Mouse (Mus musculus) hindbrain, embryonic 14.5 days (tissue): ENCODE results near the gene Thegl. TPM values are rescaled to one million over a fixed set of nuclear protein-coding genes. Genes with fewer than 3 reads are reported as not detected.
"Not testable (repeated sequence)": the region's sequence is repeated elsewhere in the genome, so short reads cannot be mapped to it uniquely, and the experiment has no call there.

ENCODE experiments used
- ATAC-seq: fragments of 200-750 bp; cut with Nextera tagmentation; 2 replicates; pipeline ENCODE4 v1.8.0; 2017; ENCODE audit warnings: moderate number of reproducible peaks, mild to moderate bottlenecking, moderate TSS enrichment, moderate library complexity; ENCODE audit not compliant: low FRiP score
- DNase-seq: peaks from one replicate; pipeline ENCODE4 v3.0.0-alpha.2; 2015; ENCODE audit warnings: low spot score
- H3K27ac ChIP-seq: fragments of 300-500 bp; sonication (generic); 2 replicates; pipeline ENCODE4 v1.5.1; 2014; ENCODE audit warnings: mild to moderate bottlenecking, moderate library complexity
- H3K27me3 ChIP-seq: fragments of 300-500 bp; sonication (generic); 2 replicates; pipeline ENCODE4 v1.6.1; 2014; ENCODE audit warnings: mild to moderate bottlenecking, low read length, mixed read lengths; ENCODE audit not compliant: control insufficient read depth, insufficient read depth
- H3K36me3 ChIP-seq: fragments of 300-500 bp; sonication (generic); replicated peaks from 2 replicates; pipeline ENCODE4 v1.6.1; 2014; ENCODE audit not compliant: control insufficient read depth, insufficient read depth
- H3K4me1 ChIP-seq: fragments of 300-500 bp; sonication (generic); replicated peaks from 2 replicates; pipeline ENCODE4 v1.6.1; 2014; ENCODE audit warnings: antibody characterized with exemption, low read length, mixed read lengths; ENCODE audit not compliant: control insufficient read depth, insufficient read depth
- H3K4me2 ChIP-seq: fragments of 300-500 bp; sonication (generic); replicated peaks from 2 replicates; pipeline ENCODE4 v1.6.1; 2014; ENCODE audit warnings: mild to moderate bottlenecking, moderate library complexity
- H3K4me3 ChIP-seq: fragments of 300-500 bp; sonication (generic); replicated peaks from 2 replicates; pipeline ENCODE4 v1.5.1; 2014; ENCODE audit warnings: mild to moderate bottlenecking, low read length
- H3K9ac ChIP-seq: fragments of 300-500 bp; sonication (generic); 2 replicates; pipeline ENCODE4 v1.6.1; 2014
- H3K9me3 ChIP-seq: fragments of 300-500 bp; sonication (generic); 2 replicates; pipeline ENCODE4 v1.6.1; 2016; ENCODE audit warnings: low read length; ENCODE audit not compliant: control insufficient read depth
- WGBS: fragments of 180-500 bp; shearing (Covaris S2); extraction: QIAGEN DNeasy Blood & Tissue Kit; methylation state at CpG from one replicate; pipeline ENCODE4 v1.1.7; 2014; 5-methylcytosine and 5-hydroxymethylcytosine counted together
- polyA plus RNA-seq: library from polyadenylated mRNA; unstranded; fragments of >200 nt; fragmentation: Nextera tagmentation; extraction: Ambion mirVana; gene quantifications from 2 replicates; pipeline ENCODE4 v1.2.1, GENCODE M21; 2014

Gene Thegl
- polyA plus RNA-seq, result 0.53 and 0.66 TPM in 2 replicates

DNA sequence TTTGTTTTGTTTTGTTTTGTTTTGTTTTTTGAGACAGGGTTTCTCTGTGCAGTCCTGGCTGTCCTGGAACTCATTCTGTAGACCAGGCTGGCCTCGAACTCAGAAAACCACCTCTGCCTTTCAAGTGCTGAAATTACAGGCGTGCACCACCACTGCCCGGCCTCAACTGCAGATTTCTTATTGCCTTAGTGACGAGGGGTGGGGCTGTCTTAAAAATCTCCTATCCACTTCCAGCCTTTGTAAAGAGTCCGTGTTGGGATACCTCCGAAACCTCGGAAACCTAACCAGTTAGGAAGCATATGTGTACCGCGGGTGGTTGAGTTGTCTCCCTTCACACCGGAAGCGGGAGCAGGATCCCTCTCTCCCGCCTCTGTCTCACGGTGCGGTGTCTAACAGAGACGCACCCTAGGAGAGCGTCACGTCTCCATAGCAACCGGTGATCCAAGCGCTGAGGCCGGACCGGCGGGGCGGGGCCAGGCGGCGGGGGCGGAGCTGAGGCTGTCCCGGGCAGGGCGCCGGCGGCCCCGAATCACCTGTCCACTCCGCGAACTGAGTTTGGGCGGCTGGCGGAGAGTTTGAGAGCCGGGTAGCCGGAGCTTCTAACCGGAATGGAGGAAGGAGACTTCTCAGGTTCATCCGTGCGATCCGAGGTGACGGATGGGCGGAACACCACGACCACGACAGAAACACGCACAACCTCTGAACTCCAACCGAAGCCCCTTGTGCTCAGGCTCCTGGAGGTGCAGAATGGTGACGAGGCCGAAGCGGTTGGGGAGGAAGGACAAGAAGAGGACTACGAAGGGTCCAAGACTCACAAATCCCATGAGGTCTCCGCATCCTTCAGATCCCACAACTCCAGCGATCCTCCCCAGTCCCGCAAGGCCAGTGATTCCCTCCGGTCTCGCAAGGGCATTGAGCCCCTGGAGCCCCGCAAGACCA is at the start of gene Thegl:
Gene Thegl, plus strand, starts transcription at position 480 of the 939 bp plus-strand sequence.
- no peaks in the 10 kb centered on the region for H3K27me3 ChIP-seq
- H3K4me2 ChIP-seq, result peak within 1 kb of the TSS; percentile 86
- H3K4me1 ChIP-seq, result no peaks in the 10 kb centered on the region
- WGBS, result 11% methylated on average over 57 of the region's 57 CpGs
- H3K36me3 ChIP-seq, result no peaks in the 10 kb centered on the region
- H3K9ac ChIP-seq, result peak within 1 kb of the TSS; percentile 52
- no peak within 1 kb of the TSS for H3K27ac ChIP-seq
- peak within 1 kb of the TSS; percentile 53 for H3K4me3 ChIP-seq
- peak; percentile 94 for ATAC-seq
- peak; percentile 73 for DNase-seq
- H3K9me3 ChIP-seq, result no peaks in the 10 kb centered on the region

DNA sequence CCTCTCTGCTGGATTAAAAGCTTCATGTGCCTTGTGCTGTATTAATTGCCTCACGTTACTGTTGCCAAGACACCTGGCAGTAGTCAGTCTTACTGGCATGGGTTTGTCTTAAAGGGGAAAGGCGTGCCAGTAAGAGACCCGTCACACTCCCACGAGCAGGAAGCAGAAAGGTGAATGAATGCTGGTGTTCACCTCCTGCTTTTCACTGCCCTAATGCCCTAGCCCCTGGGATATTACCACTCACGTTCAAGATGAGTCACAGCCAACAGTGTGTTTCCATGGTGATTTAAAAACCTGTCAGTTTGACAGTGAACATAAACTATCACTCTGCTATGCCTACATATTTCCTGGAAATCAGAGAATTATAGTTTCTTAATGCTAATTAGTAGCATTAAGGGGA is 46.6 kb upstream of the Thegl start:
- no peak overlapping the region for H3K27ac ChIP-seq
- 79% methylated on average over 5 of the region's 5 CpGs for WGBS
- H3K27me3 ChIP-seq, result no peaks in the 10 kb centered on the region
- H3K9me3 ChIP-seq, result no peaks in the 10 kb centered on the region
- H3K4me2 ChIP-seq, result no peak overlapping the region
- ATAC-seq (no peak), DNase-seq (no peak)
- H3K4me1 ChIP-seq, result peaks cover 7% of the 10 kb centered on the region
- H3K36me3 ChIP-seq, result peaks cover 57% of the 10 kb centered on the region
- H3K9ac ChIP-seq, result no peak overlapping the region
- H3K4me3 ChIP-seq, result no peak overlapping the region

DNA sequence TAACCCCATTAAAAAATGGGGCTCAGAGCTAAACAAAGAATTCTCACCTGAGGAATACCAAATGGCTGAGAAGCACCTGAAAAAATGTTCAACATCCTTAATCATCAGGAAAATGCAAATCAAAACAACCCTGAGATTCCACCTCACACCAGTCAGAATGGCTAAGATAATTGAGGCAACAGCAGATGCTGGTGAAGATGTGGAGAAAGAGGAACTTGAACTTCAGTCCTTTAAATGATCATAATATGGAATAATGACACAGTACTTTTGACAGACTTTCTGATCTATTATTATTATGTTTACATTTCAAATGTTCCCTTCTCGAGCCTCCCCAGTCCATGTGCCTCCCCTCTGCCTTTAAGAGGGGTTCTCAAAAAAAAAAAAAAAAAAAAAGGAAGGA is 44.7 kb upstream of the Thegl start:
- DNase-seq, H3K9me3 ChIP-seq, ATAC-seq, H3K9ac ChIP-seq, H3K27ac ChIP-seq, H3K4me2 ChIP-seq, H3K27me3 ChIP-seq, H3K4me3 ChIP-seq: not testable (repeated sequence)
- WGBS, result 93% methylated on average over 1 of the region's 1 CpGs
- Histone ChIP-seq H3K4me1 (peaks cover 15% of the 10 kb centered on the region), H3K36me3 (peaks cover 39% of the 10 kb centered on the region)

DNA sequence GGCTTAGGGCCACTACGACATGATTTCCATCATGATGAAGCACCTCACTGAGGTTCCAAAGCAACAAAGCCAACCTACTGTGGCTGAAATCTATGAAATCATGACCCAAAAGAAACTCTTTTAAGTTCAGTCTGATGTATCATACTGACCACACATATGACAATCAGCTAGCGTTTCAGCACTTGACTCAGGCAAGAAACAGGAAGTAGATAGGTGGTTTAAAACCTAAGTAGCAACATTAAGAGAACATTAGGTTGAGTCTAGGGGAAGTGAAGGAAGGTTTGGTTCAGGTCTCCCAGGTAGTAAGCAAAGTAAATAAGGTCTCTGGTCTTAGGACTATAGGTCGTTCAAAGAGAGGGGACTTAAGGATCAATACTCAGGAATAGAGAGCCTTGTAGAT is 42.3 kb upstream of the Thegl start:
- Histone ChIP-seq H3K9ac (no peak overlapping the region; the same call in 1 of the 2 replicates), H3K4me3 (peak overlapping the region; percentile 81), H3K27me3 (no peaks in the 10 kb centered on the region), H3K4me1 (peaks cover 15% of the 10 kb centered on the region), H3K36me3 (peaks cover 24% of the 10 kb centered on the region), H3K9me3 (no peaks in the 10 kb centered on the region), H3K4me2 (peak overlapping the region; percentile 77), H3K27ac (no peak overlapping the region)
- 62% methylated on average over 3 of the region's 3 CpGs for WGBS
- no peak for DNase-seq
- ATAC-seq, result no peak

DNA sequence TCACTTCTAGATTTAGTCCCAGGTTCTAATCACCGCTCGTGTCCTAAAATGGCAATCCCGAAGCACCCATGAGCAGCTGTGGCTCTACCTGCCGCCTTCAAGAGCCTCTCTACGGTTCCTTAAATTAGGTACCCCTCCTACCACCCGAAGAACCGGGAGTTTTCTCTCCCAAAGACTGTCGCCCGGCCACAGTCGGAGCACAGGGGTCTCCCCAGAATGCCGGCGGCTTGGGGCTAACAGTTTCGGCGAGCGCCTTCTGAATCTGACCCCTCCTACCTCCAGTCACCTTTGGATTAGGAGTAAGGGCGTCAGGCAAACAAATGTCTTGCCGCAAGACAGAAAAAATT is 41.6 kb upstream of the Thegl start:
- Histone ChIP-seq H3K9me3 (no peaks in the 10 kb centered on the region), H3K4me3 (peak overlapping the region; percentile 81), H3K4me1 (peaks cover 15% of the 10 kb centered on the region), H3K36me3 (peaks cover 25% of the 10 kb centered on the region), H3K27me3 (no peaks in the 10 kb centered on the region), H3K9ac (peak overlapping the region; percentile 82), H3K4me2 (peak overlapping the region; percentile 77), H3K27ac (no peak overlapping the region)
- ATAC-seq, result peak; percentile 51
- DNase-seq, result no peak
- 4% methylated on average over 17 of the region's 17 CpGs for WGBS

DNA sequence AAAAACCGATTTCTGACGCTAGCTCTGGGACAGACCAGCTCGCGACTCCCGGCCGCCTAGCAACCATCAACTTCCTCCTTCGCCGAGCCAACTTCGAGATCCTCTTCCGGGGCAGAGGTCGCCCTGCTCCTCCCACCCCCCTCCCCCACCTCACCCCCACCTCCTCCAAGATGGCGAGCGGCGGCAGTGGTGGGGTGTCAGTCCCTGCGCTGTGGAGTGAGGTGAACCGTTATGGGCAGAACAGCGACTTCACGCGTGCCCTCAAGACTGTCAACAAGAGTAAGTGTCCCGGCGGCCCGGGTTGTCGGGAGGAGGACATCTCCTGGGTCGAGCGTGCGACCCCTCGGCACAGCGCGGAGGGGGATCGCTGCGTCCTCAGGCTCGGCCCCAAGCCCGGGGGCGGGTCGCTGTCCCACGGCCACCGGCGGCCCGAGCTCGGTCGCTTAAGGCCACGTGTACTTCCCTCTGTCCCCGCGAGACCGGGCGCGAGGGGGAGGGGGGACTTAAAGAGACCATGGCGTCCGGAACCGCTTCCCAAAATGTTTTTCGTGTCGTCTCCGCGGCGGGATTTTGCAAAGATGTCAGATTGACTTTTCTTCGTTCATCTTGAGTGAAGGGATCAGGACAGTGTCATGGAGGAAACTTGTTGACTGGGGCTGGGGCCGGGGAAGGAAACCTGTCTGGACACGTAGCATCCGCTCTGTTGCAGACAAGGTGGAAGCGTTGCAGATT is 41.1 kb upstream of the Thegl start, which contains the start of gene Srp72:
Gene Srp72, plus strand, starts transcription at position 130 of the 732 bp plus-strand sequence.
- peak within 1 kb of the TSS; percentile 87 for H3K27ac ChIP-seq
- DNase-seq (peak; percentile 88), ATAC-seq (peak; percentile 96)
- peaks cover 25% of the 10 kb centered on the region for H3K36me3 ChIP-seq
- under 1% methylated on average over 60 of the region's 60 CpGs for WGBS
- H3K4me1 ChIP-seq, result peaks cover 15% of the 10 kb centered on the region
- H3K4me2 ChIP-seq, result peak within 1 kb of the TSS; percentile 77
- peak within 1 kb of the TSS; percentile 82 for H3K9ac ChIP-seq
- no peaks in the 10 kb centered on the region for H3K27me3 ChIP-seq
- no peaks in the 10 kb centered on the region for H3K9me3 ChIP-seq
- peak within 1 kb of the TSS; percentile 81 for H3K4me3 ChIP-seq

DNA sequence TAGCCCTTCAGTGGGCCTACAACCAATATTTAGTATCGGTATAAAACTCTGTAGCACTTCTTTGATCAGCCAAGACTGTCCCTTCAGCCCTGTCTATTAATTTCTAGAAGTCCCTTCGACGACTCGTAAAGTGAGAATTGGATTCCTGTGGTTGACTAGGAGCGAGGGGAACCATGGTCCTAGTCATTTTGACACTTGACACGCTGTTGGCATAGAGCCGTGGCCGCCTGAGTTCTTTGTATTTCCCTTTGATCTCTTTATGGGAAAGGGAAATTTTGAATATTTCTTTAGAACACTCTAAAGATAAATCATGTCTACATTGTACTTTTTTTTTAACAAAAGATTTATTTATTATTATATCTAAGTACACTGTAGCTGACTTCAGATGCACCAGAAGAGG is 40.1 kb upstream of the Thegl start:
- Histone ChIP-seq H3K27me3 (no peaks in the 10 kb centered on the region), H3K4me2 (peak overlapping the region; percentile 77), H3K36me3 (peaks cover 28% of the 10 kb centered on the region), H3K4me1 (peaks cover 15% of the 10 kb centered on the region), H3K9me3 (no peaks in the 10 kb centered on the region), H3K9ac (0 out of 2 replicates have a peak overlapping the region, but pooled peaks have one; percentile 82), H3K4me3 (peak overlapping the region; percentile 81), H3K27ac (no peak overlapping the region)
- ATAC-seq (no peak), DNase-seq (no peak)
- 91% methylated on average over 8 of the region's 8 CpGs for WGBS

DNA sequence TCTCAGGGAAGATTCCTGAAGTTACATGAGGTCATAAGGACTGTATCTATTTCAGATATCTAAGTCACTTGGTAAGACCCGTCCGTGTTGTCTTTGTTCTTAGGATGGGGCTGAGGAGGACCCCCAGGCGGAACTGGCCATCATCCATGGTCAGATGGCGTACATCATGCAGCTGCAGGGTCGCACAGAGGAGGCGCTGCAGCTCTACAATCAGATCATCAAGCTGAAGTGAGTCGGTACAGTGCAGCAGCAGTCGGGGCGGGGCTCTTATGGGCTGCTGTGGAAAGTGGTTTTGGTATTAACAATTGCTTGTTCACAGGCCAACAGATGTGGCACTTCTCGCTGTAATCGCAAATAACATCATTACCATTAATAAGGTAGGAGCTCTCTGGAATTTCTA is 31.8 kb upstream of the Thegl start:
- WGBS, result 95% methylated on average over 11 of the region's 11 CpGs
- no peaks in the 10 kb centered on the region for H3K9me3 ChIP-seq
- H3K27ac ChIP-seq, result no peak overlapping the region
- no peak overlapping the region for H3K4me2 ChIP-seq
- no peak overlapping the region for H3K9ac ChIP-seq
- no peak overlapping the region for H3K4me3 ChIP-seq
- ATAC-seq (no peak), DNase-seq (no peak)
- H3K27me3 ChIP-seq, result no peaks in the 10 kb centered on the region
- no peaks in the 10 kb centered on the region for H3K4me1 ChIP-seq
- H3K36me3 ChIP-seq, result peaks cover 89% of the 10 kb centered on the region

DNA sequence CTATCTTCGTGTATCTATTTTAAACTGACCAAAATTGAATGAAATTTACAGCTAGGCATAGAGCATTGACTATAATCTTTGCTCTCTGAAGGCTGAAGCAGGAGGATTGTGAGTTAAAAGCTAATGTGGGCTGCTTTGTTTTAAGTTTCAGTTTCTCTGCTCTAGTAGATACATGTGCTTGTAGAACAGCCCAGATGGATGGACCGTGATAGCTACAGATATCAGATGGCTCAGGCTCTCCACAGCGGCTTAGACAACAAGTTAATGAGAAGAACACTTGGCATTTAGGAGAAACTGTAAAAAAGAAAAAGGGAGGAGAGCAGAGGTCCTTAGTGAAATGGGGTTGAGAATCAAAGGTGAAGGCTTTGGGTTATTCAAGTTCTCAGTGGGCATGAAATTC is 25.0 kb upstream of the Thegl start:
- H3K9me3 ChIP-seq, result no peaks in the 10 kb centered on the region
- H3K9ac ChIP-seq, result no peak overlapping the region
- no peak for ATAC-seq
- 95% methylated on average over 3 of the region's 3 CpGs for WGBS
- no peaks in the 10 kb centered on the region for H3K4me1 ChIP-seq
- no peak overlapping the region for H3K27ac ChIP-seq
- DNase-seq, result no peak
- H3K27me3 ChIP-seq, result no peaks in the 10 kb centered on the region
- no peak overlapping the region for H3K4me2 ChIP-seq
- H3K4me3 ChIP-seq, result no peak overlapping the region
- H3K36me3 ChIP-seq, result peaks cover 90% of the 10 kb centered on the region
